In the genomic region with DNA sequence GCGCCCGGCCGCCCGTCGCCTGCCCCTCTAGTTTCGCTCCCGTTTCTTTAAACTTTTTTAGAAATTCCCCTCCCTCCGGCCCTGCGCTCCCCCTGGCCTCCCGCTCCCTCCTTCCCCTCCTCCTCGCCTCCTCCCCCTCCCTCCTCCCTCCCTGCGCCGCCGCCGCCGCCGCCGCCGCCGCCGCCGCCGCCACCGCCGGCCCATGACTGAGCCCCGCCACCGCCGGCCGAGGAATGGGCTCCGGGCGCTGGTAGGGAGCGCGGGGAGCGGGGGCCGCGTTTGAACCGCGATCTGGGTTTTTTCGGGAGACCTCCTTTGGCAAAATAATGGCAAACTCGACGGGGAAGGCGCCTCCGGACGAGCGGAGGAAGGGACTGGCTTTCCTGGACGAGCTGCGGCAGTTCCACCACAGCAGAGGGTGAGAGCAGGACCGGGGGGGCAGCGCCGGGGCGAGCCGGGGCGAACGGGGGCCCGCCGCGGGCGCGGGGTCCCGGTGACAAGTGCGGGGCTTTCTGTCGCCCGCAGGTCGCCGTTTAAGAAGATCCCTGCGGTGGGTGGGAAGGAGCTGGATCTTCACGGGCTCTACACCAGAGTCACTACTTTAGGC, we compare ENCODE assay signal across 7 mouse cellular contexts. TPM values are rescaled to one million over a fixed set of nuclear protein-coding genes. Genes with fewer than 3 reads are reported as not detected.
DNase-seq lines count a peak whose midpoint lies in the region; TF ChIP-seq lines count a peak whose summit lies in the region.

A gene (plus strand): TSS at position 150 of the 607 bp plus-strand sequence.

- H3K4me1 ChIP-seq in cortical plate, adult 2 months (ENCODE audit: control insufficient read depth, insufficient read depth, low read length): peaks cover 5% of the 10 kb centered on the region; the same call in 1 of the 2 replicates
- peaks cover 5% of the 10 kb centered on the region for H3K4me1 ChIP-seq in small intestine, adult 2 months (ENCODE audit: control insufficient read depth, insufficient read depth, insufficient read length, low read length)

- 1% methylated on average over 55 of the region's 67 CpGs for WGBS in small intestine, adult 2 months

- H3K27ac ChIP-seq in cortical plate, adult 2 months (ENCODE audit: insufficient read depth, low read length): peak within 1 kb of the TSS; percentile 100
- H3K27ac ChIP-seq in small intestine, adult 2 months (ENCODE audit: insufficient read depth, low read depth, low read length): peak within 1 kb of the TSS; percentile 97

- no peaks in the 10 kb centered on the region for H3K27me3 ChIP-seq in small intestine, adult 2 months (ENCODE audit: control insufficient read depth, insufficient read depth, low read length)

- peak; percentile 81 for DNase-seq in ZHBTc4 (ENCODE audit: low read depth, low spot score)
- peak; percentile 77 for DNase-seq in gastrocnemius, postnatal 14 days
- DNase-seq in induced T-regulatory cell, adult 2 months (ENCODE audit: low read depth): peak; percentile 79
- peak; percentile 69 to 77 for DNase-seq in left cerebral cortex, postnatal 36 days (ENCODE audit: low spot score in 2 of 2)
- DNase-seq in mesoderm, embryonic 11.5 days (ENCODE audit: low read depth, low spot score): peak; percentile 71

- peak within 1 kb of the TSS; percentile 67 for H3K4me3 ChIP-seq in cortical plate, adult 2 months (ENCODE audit: insufficient read depth, low read length)
- peak within 1 kb of the TSS; percentile 91 for H3K4me3 ChIP-seq in small intestine, adult 2 months (ENCODE audit: low read depth, low read length)

- H3K36me3 ChIP-seq in small intestine, adult 2 months (ENCODE audit: control insufficient read depth, insufficient read depth, low read length): no peaks in the 10 kb centered on the region; the same call in 1 of the 2 replicates

- intact Hi-C loops in gastrocnemius, postnatal 14 days (cut with DNase I; ENCODE audit: low total_unique reads): no loop called here
- intact Hi-C loops in left cerebral cortex, postnatal 36 days (cut with DNase I): loop anchor here (5.0 to 10.0 kb wide), 5 partner anchors 120 to 563 kb away; no protein-coding TSS in a partner anchor

- TF ChIP-seq CTCF in cortical plate, adult 2 months (IDR thresholded peaks at IDR 0.05; ENCODE audit: extremely low read depth, insufficient read depth, low read length): no peak
- TF ChIP-seq CTCF in small intestine, adult 2 months (IDR thresholded peaks at IDR 0.05; ENCODE audit: extremely low read depth, insufficient read length, insufficient replicate concordance, low read depth, low read length): no peak

- TF ChIP-seq POLR2A in cortical plate, adult 2 months (IDR thresholded peaks at IDR 0.05; ENCODE audit: extremely low read depth, insufficient read depth, low read length): no peak
- 0 out of 2 replicates have a peak, but pooled peaks have one; percentile 62 for TF ChIP-seq POLR2A in small intestine, adult 2 months (IDR thresholded peaks at IDR 0.05; ENCODE audit: low read depth, low read length)

RNA-seq across cellular contexts. Expression of the gene that starts here (rescaled TPM):
- 13.2 and 13.3 TPM in 2 replicates for polyA plus RNA-seq in cortical plate, adult 2 months (2012; rRNA removed)
- total RNA-seq in gastrocnemius, postnatal 14 days (2021): 10 to 100 TPM; 19.0 to 20.3 TPM
- 10 to 100 TPM; 32.0 to 38.6 TPM for total RNA-seq in left cerebral cortex, postnatal 36 days (2021)
- polyA plus RNA-seq in small intestine, adult 2 months (2012; rRNA removed): 5.8 and 12.3 TPM in 2 replicates

Comparison
In these comparisons a context has a peak if more than half of its experiments do, and no peak if none do; other contexts are left out.
1. Peak in every context shown above with its lines: DNase-seq, H3K4me3 ChIP-seq and H3K27ac ChIP-seq.